Comparison of ENCODE assay signal across 20 mouse cellular contexts in the genomic region with DNA sequence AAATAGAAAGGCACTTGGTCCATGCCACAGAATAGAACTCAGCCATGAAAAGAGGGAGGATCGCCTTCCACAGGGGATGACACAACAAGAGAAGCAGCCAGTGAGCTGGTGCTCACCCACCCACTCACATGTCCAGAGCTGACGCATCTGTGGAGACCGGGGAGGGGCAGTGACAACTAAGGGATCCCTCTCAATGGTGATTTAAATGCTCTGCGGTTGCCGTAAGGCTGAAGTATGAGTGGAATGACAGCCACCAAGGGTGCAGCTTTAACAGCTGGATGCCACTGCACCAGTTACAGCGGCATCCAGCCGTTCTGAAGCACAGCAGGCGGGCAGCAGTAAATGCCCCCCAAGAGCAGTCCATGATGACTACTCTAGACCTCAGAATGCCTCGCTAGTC.
DNase-seq lines count a peak whose midpoint lies in the region; ATAC-seq lines count a peak whose summit lies in the region.
"Had no signal": no experiment of that assay in that cellular context is flagged by ENCODE, and none has a peak within 500 bp of the region (broad histone marks: within the 10 kb centered on the region; RNA-seq: fewer than 3 reads in every experiment).

No protein-coding gene starts in this region.

- peak overlapping the region; percentile 44; the same call in 1 of the 2 replicates for H3K27ac ChIP-seq in embryonic facial prominence, embryonic 15.5 days (replicated peaks)
- H3K27ac ChIP-seq: forebrain, embryonic 13.5 days; layer of hippocampus, adult 2 months; limb, embryonic 13.5 days; liver, embryonic 13.5 days; neural tube, embryonic 12.5 days had no signal

- DNase-seq in left cerebral cortex, adult 18-20 months (ENCODE audit: low spot score in 2 of 2) = peak; percentile 5 to 28
- DNase-seq in left cerebral cortex, adult 11 months (ENCODE audit: low spot score) = no peak
- DNase-seq in 3134 (ENCODE audit: extremely low read depth, insufficient read length, low spot score) (peak; percentile 74), MN1 (ENCODE audit: low spot score) (peak; percentile 27)
- no peak for DNase-seq in cerebellum, postnatal 25 days
- DNase-seq in gastrocnemius, adult 8-10 months (ENCODE audit: low spot score in 2 of 2) = no peak
- DNase-seq in cerebellum, adult 8-10 months = no peak
- DNase-seq: cerebellum, adult 9-10 months; gastrocnemius, postnatal 25 days; kidney, adult 18-20 months; kidney, postnatal 14 days; liver, embryonic 13.5 days; lung, embryonic 14.5 days; lung, postnatal 36 days; thymus, postnatal 36 days had no signal

- no peaks in the 10 kb centered on the region for H3K27me3 ChIP-seq in embryonic facial prominence, embryonic 15.5 days
- H3K27me3 ChIP-seq: forebrain, embryonic 13.5 days; limb, embryonic 13.5 days had no signal

- H3K36me3 ChIP-seq in embryonic facial prominence, embryonic 15.5 days = no peaks in the 10 kb centered on the region
- H3K36me3 ChIP-seq: limb, embryonic 13.5 days; liver, embryonic 13.5 days; neural tube, embryonic 12.5 days had no signal

- 23% methylated on average over 9 of the region's 9 CpGs for WGBS in embryonic facial prominence, embryonic 15.5 days

- no peak overlapping the region for H3K9ac ChIP-seq in embryonic facial prominence, embryonic 15.5 days
- H3K9ac ChIP-seq: forebrain, embryonic 13.5 days; limb, embryonic 13.5 days; liver, embryonic 13.5 days; lung, embryonic 14.5 days; neural tube, embryonic 12.5 days had no signal

- peaks cover 20% of the 10 kb centered on the region for H3K4me1 ChIP-seq in embryonic facial prominence, embryonic 15.5 days
- H3K4me1 ChIP-seq: neural tube, embryonic 12.5 days had no signal

- no peaks in the 10 kb centered on the region for H3K9me3 ChIP-seq in embryonic facial prominence, embryonic 15.5 days (replicated peaks)
- H3K9me3 ChIP-seq: forebrain, embryonic 13.5 days; limb, embryonic 13.5 days; liver, embryonic 13.5 days; neural tube, embryonic 12.5 days had no signal

- no peak overlapping the region for H3K4me2 ChIP-seq in embryonic facial prominence, embryonic 15.5 days (replicated peaks)
- H3K4me2 ChIP-seq: forebrain, embryonic 13.5 days; limb, embryonic 13.5 days; liver, embryonic 13.5 days; lung, embryonic 14.5 days; neural tube, embryonic 12.5 days had no signal

- H3K4me3 ChIP-seq in embryonic facial prominence, embryonic 15.5 days (replicated peaks) = no peak overlapping the region
- H3K4me3 ChIP-seq: forebrain, embryonic 13.5 days; layer of hippocampus, adult 2 months; limb, embryonic 13.5 days; liver, embryonic 13.5 days; neural tube, embryonic 12.5 days had no signal

- no peak for ATAC-seq in embryonic facial prominence, embryonic 15.5 days (ENCODE audit: insufficient number of reproducible peaks, low FRiP score, low TSS enrichment, low read depth)
- ATAC-seq: forebrain, embryonic 13.5 days had no signal

Comparison
In these comparisons a context has a peak if more than half of its experiments do, and no peak if none do; other contexts are left out.
1. DNase-seq: peak in left cerebral cortex, adult 18-20 months (2 of 2), 3134 (single experiment) and MN1 (single experiment); none in left cerebral cortex, adult 11 months (single experiment), cerebellum, postnatal 25 days (0 of 2), gastrocnemius, adult 8-10 months (0 of 2) and cerebellum, adult 8-10 months (single experiment).